Mouse (Mus musculus): ENCODE results near the gene Kras.

GRCm38 (mm10) chr6:145272142-145272937 lies 22.3 kb upstream of the Kras start:
- no peak for TF ChIP-seq EP300 (IDR thresholded peaks at IDR 0.05)
- no peak for TF ChIP-seq CTCF (IDR thresholded peaks at IDR 0.05)
